Mouse (Mus musculus): Measurements from ENCODE around the gene Plagl2. TPM values are rescaled to one million over a fixed set of nuclear protein-coding genes. Genes with fewer than 3 reads are reported as not detected.
"Not testable (repeated sequence)": the region's sequence is repeated elsewhere in the genome, so short reads cannot be mapped to it uniquely, and the experiment has no call there.

Plagl2 gene
- polyA plus RNA-seq, 1 experiment from 2014 or later = 8.2 TPM

DNA sequence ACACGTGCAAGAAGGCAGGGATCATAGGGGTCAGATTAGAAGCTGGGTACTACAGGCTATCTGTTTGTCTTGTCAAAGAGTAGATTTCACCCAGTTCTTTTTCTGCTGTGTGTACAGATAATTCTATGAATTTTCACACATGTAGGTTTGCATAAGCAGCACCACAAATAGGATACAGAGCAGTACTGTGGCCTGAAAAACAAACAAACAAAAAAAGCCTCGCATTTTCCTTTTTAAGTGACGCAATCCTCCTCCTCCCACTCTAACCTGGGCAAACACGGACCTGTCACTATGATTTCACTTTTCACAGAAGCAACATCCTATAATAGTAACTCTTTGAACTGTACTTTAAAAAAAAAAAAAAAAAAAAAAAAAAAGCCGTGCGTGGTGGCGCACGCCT, 35.2 kb upstream of the Plagl2 start:
- no peak for ATAC-seq (replicated peaks; ENCODE audit: low FRiP score, low read depth)
- 91% methylated on average over 8 of the region's 8 CpGs for whole genome bisulfite sequencing
- no peaks in the 10 kb centered on the region for H3K4me1 ChIP-seq (replicated peaks; ENCODE audit: insufficient read depth, low read length)
- H3K36me3 ChIP-seq (ENCODE audit: insufficient read depth, low read length) = no peaks in the 10 kb centered on the region
- H3K9ac ChIP-seq (ENCODE audit: low read depth, low read length) = no peak overlapping the region
- TF ChIP-seq CTCF (IDR thresholded peaks at IDR 0.05; ENCODE audit: low read depth) = no peak
- no peak for DNase-seq (ENCODE audit: low spot score)
- H3K27me3 ChIP-seq (ENCODE audit: insufficient read depth, low read length) = no peaks in the 10 kb centered on the region
- H3K4me3 ChIP-seq (replicated peaks; ENCODE audit: low read depth, low read length) = no peak overlapping the region
- H3K9me3 ChIP-seq (replicated peaks; ENCODE audit: low read length) = no peaks in the 10 kb centered on the region
- H3K27ac ChIP-seq = no peak overlapping the region
- H3K4me2 ChIP-seq (ENCODE audit: low read length) = no peak overlapping the region

DNA sequence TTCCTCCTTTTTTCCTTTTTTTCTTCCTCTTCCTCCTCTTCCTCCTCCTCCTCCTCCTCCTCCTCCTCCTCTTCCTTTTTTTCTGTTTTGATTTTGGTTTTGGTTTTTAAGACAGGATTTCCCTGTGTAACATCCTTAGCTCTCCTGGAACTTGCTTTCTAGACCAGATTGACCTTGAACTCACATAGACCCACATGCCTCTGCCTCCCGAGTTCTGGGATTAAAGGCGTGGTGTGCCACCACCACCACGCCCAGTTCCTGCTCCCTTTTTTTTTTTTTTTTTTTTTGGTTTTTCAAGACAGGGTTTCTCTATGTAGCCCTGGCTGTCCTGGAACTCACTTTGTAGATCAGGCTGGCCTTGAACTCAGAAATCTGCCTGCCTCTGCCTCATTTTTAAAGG, 34.4 kb upstream of the Plagl2 start:
- H3K36me3 ChIP-seq (ENCODE audit: insufficient read depth, low read length); H3K27ac ChIP-seq; H3K9me3 ChIP-seq (replicated peaks; ENCODE audit: low read length); ATAC-seq (replicated peaks; ENCODE audit: low FRiP score, low read depth); H3K4me1 ChIP-seq (replicated peaks; ENCODE audit: insufficient read depth, low read length); DNase-seq (ENCODE audit: low spot score); H3K4me3 ChIP-seq (replicated peaks; ENCODE audit: low read depth, low read length); H3K27me3 ChIP-seq (ENCODE audit: insufficient read depth, low read length); H3K4me2 ChIP-seq (ENCODE audit: low read length); H3K9ac ChIP-seq (ENCODE audit: low read depth, low read length): not testable (repeated sequence)
- 83% methylated on average over 3 of the region's 3 CpGs for WGBS

DNA sequence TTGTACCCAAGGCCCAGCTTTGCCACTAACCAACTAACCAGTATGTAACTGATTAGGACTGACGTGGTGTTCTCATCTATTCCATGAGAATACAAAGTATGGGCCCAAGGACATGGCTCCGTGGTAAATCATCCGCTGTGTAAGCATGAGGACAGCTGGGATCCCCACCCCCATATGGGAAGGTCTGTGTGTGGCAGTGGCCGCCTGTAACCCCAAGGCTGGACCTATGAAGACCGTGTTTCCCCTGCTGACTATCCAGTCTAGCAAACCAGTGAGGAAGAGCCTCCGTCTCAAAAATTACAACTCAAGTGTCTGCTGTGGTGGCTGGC, 33.7 kb upstream of the Plagl2 start:
- no peak for DNase-seq (ENCODE audit: low spot score)
- Histone ChIP-seq H3K9me3 (replicated peaks; ENCODE audit: low read length) (no peaks in the 10 kb centered on the region), H3K4me1 (replicated peaks; ENCODE audit: insufficient read depth, low read length) (no peaks in the 10 kb centered on the region), H3K4me2 (ENCODE audit: low read length) (no peak overlapping the region), H3K4me3 (replicated peaks; ENCODE audit: low read depth, low read length) (no peak overlapping the region), H3K36me3 (ENCODE audit: insufficient read depth, low read length) (no peaks in the 10 kb centered on the region), H3K27ac (no peak overlapping the region), H3K9ac (ENCODE audit: low read depth, low read length) (no peak overlapping the region), H3K27me3 (ENCODE audit: insufficient read depth, low read length) (no peaks in the 10 kb centered on the region)
- ATAC-seq (replicated peaks; ENCODE audit: low FRiP score, low read depth) = no peak
- no peak for TF ChIP-seq CTCF (IDR thresholded peaks at IDR 0.05; ENCODE audit: low read depth)
- WGBS = 78% methylated on average over 6 of the region's 6 CpGs

DNA sequence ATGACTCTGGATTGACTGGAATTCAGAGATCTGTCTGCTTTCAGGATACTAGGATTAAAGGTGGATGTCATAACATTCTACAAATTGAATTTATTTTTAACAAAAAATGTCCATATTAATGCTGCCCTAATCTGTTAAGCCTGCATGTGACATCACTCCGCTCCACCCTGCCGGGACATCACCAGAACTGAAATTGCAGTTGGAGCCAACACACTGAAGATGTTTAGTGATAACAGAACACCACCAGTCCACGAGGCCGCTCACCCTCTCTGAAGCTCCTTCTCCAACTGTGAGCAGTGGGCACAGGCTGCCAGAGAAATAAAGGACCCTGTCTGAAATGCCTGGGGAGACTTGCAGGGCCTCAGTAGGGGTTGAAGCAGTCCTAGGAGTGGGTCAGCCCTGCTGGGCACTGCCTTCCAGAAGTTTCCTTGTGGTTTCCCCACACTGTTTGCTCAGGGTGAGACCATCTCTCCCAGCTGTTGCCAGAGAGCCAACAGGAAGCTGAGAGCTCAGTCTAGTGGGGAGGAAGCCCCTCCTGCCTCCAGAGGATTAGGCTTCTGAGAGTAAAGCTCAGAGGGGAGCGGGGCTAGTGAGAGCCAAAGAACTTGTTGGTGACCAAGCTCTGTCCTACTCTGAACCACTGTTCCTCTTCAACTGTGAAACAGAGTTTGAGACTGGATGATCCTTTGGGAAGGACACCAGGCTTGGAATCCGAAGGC, 33.1 kb upstream of the Plagl2 start:
- H3K36me3 ChIP-seq (ENCODE audit: insufficient read depth, low read length); H3K27me3 ChIP-seq (ENCODE audit: insufficient read depth, low read length); H3K4me1 ChIP-seq (replicated peaks; ENCODE audit: insufficient read depth, low read length); H3K27ac ChIP-seq; H3K4me2 ChIP-seq (ENCODE audit: low read length); H3K9ac ChIP-seq (ENCODE audit: low read depth, low read length); H3K9me3 ChIP-seq (replicated peaks; ENCODE audit: low read length); H3K4me3 ChIP-seq (replicated peaks; ENCODE audit: low read depth, low read length); DNase-seq (ENCODE audit: low spot score); ATAC-seq (replicated peaks; ENCODE audit: low FRiP score, low read depth): not testable (repeated sequence)
- WGBS = 75% methylated on average over 6 of the region's 6 CpGs

DNA sequence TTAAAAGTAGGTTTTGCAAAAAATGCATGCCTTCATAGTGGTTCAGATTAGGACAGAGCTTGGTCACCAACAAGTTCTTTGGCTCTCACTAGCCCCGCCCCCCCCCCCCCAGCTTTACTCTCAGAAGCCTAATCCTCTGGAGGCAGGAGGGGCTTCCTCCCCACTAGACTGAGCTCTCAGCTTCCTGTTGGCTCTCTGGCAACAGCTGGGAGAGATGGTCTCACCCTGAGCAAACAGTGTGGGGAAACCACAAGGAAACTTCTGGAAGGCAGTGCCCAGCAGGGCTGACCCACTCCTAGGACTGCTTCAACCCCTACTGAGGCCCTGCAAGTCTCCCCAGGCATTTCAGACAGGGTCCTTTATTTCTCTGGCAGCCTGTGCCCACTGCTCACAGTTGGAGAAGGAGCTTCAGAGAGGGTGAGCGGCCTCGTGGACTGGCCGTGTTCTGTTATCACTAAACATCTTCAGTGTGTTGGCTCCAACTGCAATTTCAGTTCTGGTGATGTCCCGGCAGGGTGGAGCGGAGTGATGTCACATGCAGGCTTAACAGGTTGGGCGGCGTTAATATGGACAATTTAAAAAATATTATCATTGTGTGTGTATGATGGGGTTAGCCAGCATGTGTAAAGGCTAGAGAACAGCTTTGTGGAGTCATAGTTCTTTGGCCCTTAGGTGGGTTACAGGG, 29.1 kb upstream of the Plagl2 start:
- not testable (repeated sequence) for DNase-seq (ENCODE audit: low spot score); H3K9me3 ChIP-seq (replicated peaks; ENCODE audit: low read length); H3K4me2 ChIP-seq (ENCODE audit: low read length); H3K27me3 ChIP-seq (ENCODE audit: insufficient read depth, low read length); H3K4me3 ChIP-seq (replicated peaks; ENCODE audit: low read depth, low read length); H3K4me1 ChIP-seq (replicated peaks; ENCODE audit: insufficient read depth, low read length); H3K9ac ChIP-seq (ENCODE audit: low read depth, low read length); H3K27ac ChIP-seq
- 0 out of 2 replicates have a peak, but pooled peaks have one; percentile 38 for ATAC-seq (replicated peaks; ENCODE audit: low FRiP score, low read depth)
- 75% methylated on average over 8 of the region's 8 CpGs for WGBS
- H3K36me3 ChIP-seq (ENCODE audit: insufficient read depth, low read length) = peaks cover 14% of the 10 kb centered on the region; the same call in 1 of the 2 replicates

DNA sequence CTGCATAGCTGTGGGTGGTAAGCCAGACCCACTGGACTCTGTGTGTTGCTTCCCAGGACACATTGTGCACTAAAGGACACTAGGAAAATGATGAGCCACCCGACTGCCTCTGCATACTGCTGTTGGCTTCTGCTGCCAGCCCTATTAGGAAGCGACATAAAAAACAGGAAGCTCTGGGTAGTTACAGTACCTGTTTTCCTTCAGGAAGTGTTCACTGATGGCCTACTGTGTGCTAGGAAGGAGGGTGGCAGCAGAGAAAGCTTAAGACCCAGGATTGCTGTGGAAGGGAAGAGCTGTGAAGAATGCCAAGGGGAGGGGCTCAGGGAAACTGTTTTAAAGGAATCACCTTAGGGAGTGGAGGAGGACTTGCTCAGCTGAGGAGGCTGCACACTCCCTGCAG, 26.1 kb upstream of the Plagl2 start:
- H3K27ac ChIP-seq = no peak overlapping the region
- no peak for TF ChIP-seq CTCF (IDR thresholded peaks at IDR 0.05; ENCODE audit: low read depth)
- no peaks in the 10 kb centered on the region for H3K27me3 ChIP-seq (ENCODE audit: insufficient read depth, low read length)
- H3K9me3 ChIP-seq (replicated peaks; ENCODE audit: low read length) = no peaks in the 10 kb centered on the region
- no peak for DNase-seq (ENCODE audit: low spot score)
- peaks cover 34% of the 10 kb centered on the region for H3K36me3 ChIP-seq (ENCODE audit: insufficient read depth, low read length)
- no peak overlapping the region for H3K9ac ChIP-seq (ENCODE audit: low read depth, low read length)
- no peak for ATAC-seq (replicated peaks; ENCODE audit: low FRiP score, low read depth)
- H3K4me1 ChIP-seq (replicated peaks; ENCODE audit: insufficient read depth, low read length) = no peaks in the 10 kb centered on the region
- WGBS = 84% methylated on average over 2 of the region's 2 CpGs
- H3K4me3 ChIP-seq (replicated peaks; ENCODE audit: low read depth, low read length) = no peak overlapping the region
- H3K4me2 ChIP-seq (ENCODE audit: low read length) = no peak overlapping the region

DNA sequence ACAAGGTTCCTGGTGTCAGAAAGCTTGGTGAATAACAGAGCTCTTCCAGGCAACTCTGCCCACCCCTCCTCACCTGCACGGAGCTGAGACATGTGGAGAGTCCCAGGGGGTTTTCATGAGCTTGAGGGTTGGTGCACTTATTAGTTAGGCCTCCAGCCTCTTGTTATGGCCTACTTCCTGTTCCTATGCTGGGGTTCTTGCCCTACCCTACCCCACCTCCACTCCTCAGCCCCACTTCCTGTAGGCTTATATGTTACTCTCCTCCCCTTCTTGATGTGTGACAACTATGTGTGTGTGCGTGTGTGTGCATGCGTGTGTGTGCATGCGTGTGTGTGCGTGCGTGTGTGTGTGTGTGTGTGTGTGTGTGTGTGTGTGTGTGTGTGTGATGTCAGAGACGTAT, 21.8 kb upstream of the Plagl2 start:
- TF ChIP-seq CTCF (IDR thresholded peaks at IDR 0.05; ENCODE audit: low read depth) = no peak
- H3K9ac ChIP-seq (ENCODE audit: low read depth, low read length) = no peak overlapping the region
- peaks cover 47% of the 10 kb centered on the region for H3K36me3 ChIP-seq (ENCODE audit: insufficient read depth, low read length)

More for the DNA sequence above, 21.8 kb upstream of the Plagl2 start:
- no peak overlapping the region for H3K4me2 ChIP-seq (ENCODE audit: low read length)
- H3K4me1 ChIP-seq (replicated peaks; ENCODE audit: insufficient read depth, low read length) = no peaks in the 10 kb centered on the region
- no peak overlapping the region for H3K27ac ChIP-seq
- no peak overlapping the region for H3K4me3 ChIP-seq (replicated peaks; ENCODE audit: low read depth, low read length)
- DNase-seq (ENCODE audit: low spot score) (no peak), ATAC-seq (replicated peaks; ENCODE audit: low FRiP score, low read depth) (no peak)
- H3K9me3 ChIP-seq (replicated peaks; ENCODE audit: low read length) = no peaks in the 10 kb centered on the region
- WGBS = 89% methylated on average over 7 of the region's 7 CpGs
- H3K27me3 ChIP-seq (ENCODE audit: insufficient read depth, low read length) = no peaks in the 10 kb centered on the region
